Comparison of ENCODE assay signal across 10 mouse cellular contexts in the genomic region with DNA sequence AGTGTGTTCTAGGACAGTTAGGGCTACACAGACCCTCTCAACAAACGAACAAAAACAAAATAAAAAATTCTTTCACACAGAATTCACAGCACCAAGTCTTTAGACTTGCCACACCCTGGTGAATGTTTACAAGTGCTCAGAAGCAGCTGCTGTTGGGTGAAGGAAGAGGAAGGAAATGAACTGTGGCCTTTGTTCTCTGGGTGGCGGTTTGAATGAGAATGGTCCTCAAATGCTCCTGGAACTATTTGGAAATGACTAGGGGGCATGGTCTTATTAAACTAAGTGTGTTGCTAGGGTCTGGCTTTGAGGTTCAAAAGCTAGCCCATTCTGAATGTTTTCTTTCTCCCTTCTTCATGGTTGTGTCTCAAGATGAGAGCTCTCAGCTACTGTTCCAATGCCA. TPM values are rescaled to one million over a fixed set of nuclear protein-coding genes. Genes with fewer than 3 reads are reported as not detected.
DNase-seq lines count a peak whose midpoint lies in the region; ATAC-seq lines count a peak whose summit lies in the region.
"Had no signal": no experiment of that assay in that cellular context is flagged by ENCODE, and none has a peak within 500 bp of the region (broad histone marks: within the 10 kb centered on the region; RNA-seq: fewer than 3 reads in every experiment).

No protein-coding gene starts in this region.

- peak; percentile 17 to 43 for DNase-seq in heart, adult 9 months (ENCODE audit: low spot score in 2 of 2)
- no peak for DNase-seq in heart, postnatal 25 days (ENCODE audit: low spot score)
- DNase-seq in CD4-positive, CD25-positive, alpha-beta regulatory T cell, adult 2 months (ENCODE audit: low read depth, low spot score), result peak; percentile 59
- DNase-seq in natural killer cell, adult 2 months (ENCODE audit: low spot score in 2 of 2), result peak; percentile 15 to 29
- DNase-seq in right cerebral cortex, postnatal 14 days, result no peak
- no peak for DNase-seq in layer of hippocampus, adult 11-12 months (ENCODE audit: low spot score)
- DNase-seq in left cerebral cortex, postnatal 10 days (ENCODE audit: extremely low spot score in 1 of 2, low spot score in 2 of 2), result no peak
- DNase-seq: adrenal gland, postnatal 36 days; cerebellum, postnatal 36 days had no signal

- intact Hi-C loops in heart, postnatal 25 days (cut with DNase I), result no loop called here
- intact Hi-C loops in left cerebral cortex, postnatal 10 days (cut with DNase I), result no loop called here

- ATAC-seq in common myeloid progenitor, adult 5-6 weeks (replicated peaks; ENCODE audit: low read depth, poor library complexity, severe bottlenecking), result peak; percentile 37

RNA-seq across cellular contexts. Expression of gene Zdhhc20, which starts 18.4 kb away (rescaled TPM):
- 10 to 100 TPM in 1 of 2 experiments, 1 to 10 TPM in 1; 6.9 to 10.9 TPM for total RNA-seq in heart, postnatal 25 days (2021)
- total RNA-seq in common myeloid progenitor, adult 5-6 weeks (2017), result 28.6 and 32.3 TPM in 2 replicates
- total RNA-seq in left cerebral cortex, postnatal 10 days (2021), result 10 to 100 TPM; 28.3 to 30.3 TPM

Comparison
In these comparisons a context has a peak if more than half of its experiments do, and no peak if none do; other contexts are left out.
1. DNase-seq: peak in heart, adult 9 months (2 of 2), CD4-positive, CD25-positive, alpha-beta regulatory T cell, adult 2 months (single experiment) and natural killer cell, adult 2 months (2 of 2); none in heart, postnatal 25 days (single experiment), right cerebral cortex, postnatal 14 days (single experiment), layer of hippocampus, adult 11-12 months (single experiment) and left cerebral cortex, postnatal 10 days (0 of 2).